Mouse (Mus musculus): ENCODE results near the gene Slc16a2. TPM values are rescaled to one million over a fixed set of nuclear protein-coding genes. Genes with fewer than 3 reads are reported as not detected.
"Not testable (repeated sequence)": the region's sequence is repeated elsewhere in the genome, so short reads cannot be mapped to it uniquely, and the experiment has no call there.

Gene Slc16a2
- total RNA-seq, 2 experiments from 2014 or later: 3.6 to 4.3 TPM

GRCm38 (mm10) chrX:103664445-103664844, 157.3 kb downstream of the Slc16a2 start:
- not testable (repeated sequence) for DNase-seq (ENCODE audit: low spot score)

GRCm38 (mm10) chrX:103658985-103659384, 162.8 kb downstream of the Slc16a2 start:
- DNase-seq (ENCODE audit: low spot score): no peak

GRCm38 (mm10) chrX:103653021-103653420, 168.8 kb downstream of the Slc16a2 start:
- DNase-seq (ENCODE audit: low spot score): no peak

GRCm38 (mm10) chrX:103652048-103652447, 169.7 kb downstream of the Slc16a2 start:
- DNase-seq (ENCODE audit: low spot score): no peak

Other genes starting within 250 kb of the Slc16a2 start
- not detected for gene Zcchc13, start 191.4 kb downstream of the Slc16a2 start, total RNA-seq (2021)
- 10 to 100 TPM; 16.9 to 20.3 TPM for gene Rlim, start 159.3 kb upstream of the Slc16a2 start, total RNA-seq (2021)

All from gastrocnemius, adult 18-20 months (tissue).